Mouse (Mus musculus): Measurements from ENCODE around the gene Mybbp1a.

GRCm38 (mm10) chr11:72468525-72468924 is 27.4 kb downstream of the Mybbp1a start:
- TF ChIP-seq MAX (IDR thresholded peaks at IDR 0.05; ENCODE audit: low read length) (no peak), ZNF384 (IDR thresholded peaks at IDR 0.05; ENCODE audit: low read depth, low read length) (no peak), POLR2A (IDR thresholded peaks at IDR 0.05; ENCODE audit: control insufficient read depth in 1 of 2, insufficient read depth in 1 of 2, low read depth in 1 of 2, low read length in 2 of 2, poor library complexity in 1 of 2) (no peak)

Data from MEL (cell line).